Mouse (Mus musculus) hindbrain, embryonic 11.5 days (tissue): ENCODE results near the gene Gm49322. TPM values are rescaled to one million over a fixed set of nuclear protein-coding genes. Genes with fewer than 3 reads are reported as not detected.
A peak's percentile ranks its signal among the peaks of the same experiment; 100 is the strongest.
"Not testable (repeated sequence)": the region's sequence is repeated elsewhere in the genome, so short reads cannot be mapped to it uniquely, and the experiment has no call there.

Experiments used
- ATAC-seq: fragments of 200-750 bp; cut with Nextera tagmentation; 2 replicates; pipeline ENCODE4 v1.8.0; 2017; ENCODE audit warnings: mild to moderate bottlenecking, moderate TSS enrichment, moderate library complexity; ENCODE audit not compliant: low FRiP score
- DNase-seq: peaks from one replicate; pipeline ENCODE4 v3.0.0-alpha.2; 2015; ENCODE audit warnings: low spot score
- H3K27ac ChIP-seq: fragments of 300-500 bp; sonication (generic); 2 replicates; pipeline ENCODE4 v1.5.1; 2014; ENCODE audit warnings: mild to moderate bottlenecking, low read depth, low read length
- H3K27me3 ChIP-seq: fragments of 300-500 bp; sonication (generic); 2 replicates; pipeline ENCODE4 v1.6.1; 2014; ENCODE audit warnings: mild to moderate bottlenecking, low read length, moderate library complexity, mixed read lengths; ENCODE audit not compliant: control insufficient read depth, insufficient read depth
- H3K36me3 ChIP-seq: fragments of 300-500 bp; sonication (generic); 2 replicates; pipeline ENCODE4 v1.6.1; 2014; ENCODE audit warnings: mild to moderate bottlenecking, low read length, moderate library complexity, mixed read lengths; ENCODE audit not compliant: control insufficient read depth, insufficient read depth
- H3K4me1 ChIP-seq: fragments of 300-500 bp; sonication (generic); replicated peaks from 2 replicates; pipeline ENCODE4 v1.6.1; 2014; ENCODE audit warnings: low read length, mixed read lengths; ENCODE audit not compliant: control insufficient read depth, insufficient read depth
- H3K4me2 ChIP-seq: fragments of 300-500 bp; sonication (generic); replicated peaks from 2 replicates; pipeline ENCODE4 v1.6.1; 2014; ENCODE audit warnings: mild to moderate bottlenecking, low read depth, low read length
- H3K4me3 ChIP-seq: fragments of 300-500 bp; sonication (generic); 2 replicates; pipeline ENCODE4 v1.5.1; 2014; ENCODE audit warnings: low read depth, low read length
- H3K9ac ChIP-seq: fragments of 300-500 bp; sonication (generic); 2 replicates; pipeline ENCODE4 v1.6.1; 2014; ENCODE audit warnings: low read depth, low read length
- H3K9me3 ChIP-seq: fragments of 300-500 bp; sonication (generic); 2 replicates; pipeline ENCODE4 v1.6.1; 2016; ENCODE audit warnings: low read length; ENCODE audit not compliant: control insufficient read depth
- WGBS: fragments of 180-500 bp; shearing (Covaris S2); extraction: QIAGEN DNeasy Blood & Tissue Kit; methylation state at CpG from one replicate; pipeline ENCODE4 v1.1.7; 2014; 5-methylcytosine and 5-hydroxymethylcytosine counted together
- polyA plus RNA-seq: library from polyadenylated mRNA; unstranded; fragments of >200 nt; fragmentation: Nextera tagmentation; extraction: Ambion mirVana; gene quantifications from 2 replicates; pipeline ENCODE4 v1.2.1, GENCODE M21; 2014

The Gm49322 gene
- 1.5 and 1.7 TPM in 2 replicates for polyA plus RNA-seq

DNA sequence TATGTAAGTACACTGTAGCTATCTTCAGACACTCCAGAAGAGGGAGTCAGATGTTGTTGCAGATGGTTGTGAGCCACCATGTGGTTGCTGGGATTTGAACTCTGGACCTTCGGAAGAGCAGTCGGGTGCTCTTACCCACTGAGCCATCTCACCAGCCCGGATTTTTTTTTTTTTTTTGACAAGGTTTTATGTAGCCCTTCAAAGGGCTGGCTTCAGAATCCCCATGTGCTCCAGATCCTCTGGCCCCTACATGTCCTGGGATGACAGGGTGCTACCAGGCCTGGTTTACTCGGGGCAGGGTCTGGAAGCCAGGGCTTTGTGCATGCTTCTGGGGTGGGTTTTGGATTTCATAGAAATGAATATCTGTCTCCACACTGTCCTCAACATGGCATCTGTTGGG lies at the start of gene Gm49322:
Gene Gm49322, plus strand, starts transcription at position 301 of the 400 bp plus-strand sequence.
- H3K9me3 ChIP-seq, H3K9ac ChIP-seq, H3K4me1 ChIP-seq, H3K4me3 ChIP-seq, DNase-seq, ATAC-seq, H3K4me2 ChIP-seq, H3K27ac ChIP-seq, H3K27me3 ChIP-seq: not testable (repeated sequence)
- WGBS = 82% methylated on average over 4 of the region's 4 CpGs
- H3K36me3 ChIP-seq = peaks cover 15% of the 10 kb centered on the region

DNA sequence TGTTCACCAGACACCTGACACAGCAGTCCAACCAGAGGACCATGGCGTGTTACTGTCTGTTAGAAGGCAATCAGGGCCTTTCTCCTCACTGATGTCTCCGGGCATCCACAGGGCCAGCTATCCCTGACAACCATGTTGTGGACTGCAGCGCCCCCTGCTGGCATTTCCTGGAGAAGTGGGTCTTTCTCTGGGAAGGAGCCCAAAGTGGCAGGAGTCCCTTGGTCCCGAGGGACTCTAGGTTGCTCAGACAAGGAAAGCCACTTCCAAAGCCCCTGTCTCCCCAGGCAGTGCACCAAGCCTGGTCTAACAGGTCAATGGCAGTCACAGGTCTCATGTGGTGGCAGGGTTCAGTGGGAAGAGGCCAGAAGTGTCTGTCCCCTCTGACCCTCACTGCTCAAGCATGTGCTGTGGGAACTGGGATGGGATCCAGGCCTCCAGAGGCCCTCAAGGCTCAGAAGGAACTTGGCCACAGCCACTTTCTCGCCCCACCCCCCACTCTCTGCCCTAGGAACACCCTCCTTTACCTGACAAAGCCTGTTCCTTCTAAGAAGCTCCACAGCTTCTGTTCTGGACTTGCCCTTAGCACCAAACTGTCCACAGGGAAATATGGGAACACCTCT lies 48.4 kb upstream of the Gm49322 start:
- no peak overlapping the region for H3K9ac ChIP-seq
- H3K36me3 ChIP-seq = no peaks in the 10 kb centered on the region
- H3K27ac ChIP-seq = no peak overlapping the region
- H3K9me3 ChIP-seq = no peaks in the 10 kb centered on the region
- H3K4me2 ChIP-seq = no peak overlapping the region
- WGBS = 43% methylated on average over 5 of the region's 5 CpGs
- H3K4me1 ChIP-seq = peaks cover 6% of the 10 kb centered on the region
- DNase-seq (peak; percentile 87), ATAC-seq (no peak)
- no peaks in the 10 kb centered on the region for H3K27me3 ChIP-seq
- H3K4me3 ChIP-seq = no peak overlapping the region

DNA sequence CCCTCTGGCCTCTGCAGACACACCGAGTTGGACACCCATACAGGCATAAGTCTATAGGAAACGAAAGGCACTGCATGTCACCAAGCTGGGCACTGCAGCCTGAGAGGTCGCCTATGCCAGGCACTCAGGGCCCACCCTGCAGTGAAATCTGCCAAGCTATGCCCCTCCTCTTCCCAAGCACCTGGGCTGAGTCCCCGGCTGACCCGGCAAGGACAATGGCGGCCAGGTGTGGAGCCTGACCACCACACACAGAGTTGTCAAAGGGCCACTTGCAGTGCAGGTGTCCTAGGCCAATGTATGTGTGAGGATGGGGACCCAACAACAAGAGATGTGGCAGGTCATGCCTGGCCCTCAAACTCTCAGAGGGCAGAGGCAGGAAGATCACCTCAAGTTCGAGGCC lies 46.4 kb upstream of the Gm49322 start:
- no peak overlapping the region for H3K4me2 ChIP-seq
- no peak overlapping the region for H3K9ac ChIP-seq
- no peaks in the 10 kb centered on the region for H3K9me3 ChIP-seq
- ATAC-seq = no peak
- no peaks in the 10 kb centered on the region for H3K27me3 ChIP-seq
- 91% methylated on average over 7 of the region's 7 CpGs for WGBS
- no peak overlapping the region for H3K4me3 ChIP-seq
- no peaks in the 10 kb centered on the region for H3K36me3 ChIP-seq
- H3K27ac ChIP-seq = no peak overlapping the region
- no peak for DNase-seq
- peaks cover 6% of the 10 kb centered on the region for H3K4me1 ChIP-seq

DNA sequence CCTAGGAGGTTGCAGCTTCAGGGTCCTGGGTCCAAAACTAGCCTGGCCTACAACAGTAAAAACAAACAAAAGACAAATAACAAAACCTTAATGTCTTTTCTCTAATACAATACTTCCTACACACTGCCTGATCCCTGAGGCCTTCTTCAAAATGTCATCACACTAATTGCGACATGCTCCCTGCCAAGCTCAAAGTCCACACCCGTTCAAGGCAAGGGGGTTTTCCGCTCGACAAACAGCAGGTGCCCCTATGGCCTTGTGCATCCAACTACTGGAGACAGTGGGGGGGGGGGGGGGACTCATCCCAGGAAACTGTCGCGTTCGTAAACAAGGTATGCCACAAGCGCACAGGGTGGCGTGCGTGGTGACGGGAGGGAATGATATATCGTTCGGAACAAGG lies 45.2 kb upstream of the Gm49322 start:
- Histone ChIP-seq H3K27me3 (no peaks in the 10 kb centered on the region), H3K36me3 (no peaks in the 10 kb centered on the region), H3K9me3 (no peaks in the 10 kb centered on the region), H3K4me1 (peaks cover 6% of the 10 kb centered on the region), H3K27ac (no peak overlapping the region), H3K9ac (peak overlapping the region; percentile 93), H3K4me3 (peak overlapping the region; percentile 98), H3K4me2 (peak overlapping the region; percentile 93)
- DNase-seq (no peak), ATAC-seq (no peak)
- WGBS = 2% methylated on average over 13 of the region's 13 CpGs

DNA sequence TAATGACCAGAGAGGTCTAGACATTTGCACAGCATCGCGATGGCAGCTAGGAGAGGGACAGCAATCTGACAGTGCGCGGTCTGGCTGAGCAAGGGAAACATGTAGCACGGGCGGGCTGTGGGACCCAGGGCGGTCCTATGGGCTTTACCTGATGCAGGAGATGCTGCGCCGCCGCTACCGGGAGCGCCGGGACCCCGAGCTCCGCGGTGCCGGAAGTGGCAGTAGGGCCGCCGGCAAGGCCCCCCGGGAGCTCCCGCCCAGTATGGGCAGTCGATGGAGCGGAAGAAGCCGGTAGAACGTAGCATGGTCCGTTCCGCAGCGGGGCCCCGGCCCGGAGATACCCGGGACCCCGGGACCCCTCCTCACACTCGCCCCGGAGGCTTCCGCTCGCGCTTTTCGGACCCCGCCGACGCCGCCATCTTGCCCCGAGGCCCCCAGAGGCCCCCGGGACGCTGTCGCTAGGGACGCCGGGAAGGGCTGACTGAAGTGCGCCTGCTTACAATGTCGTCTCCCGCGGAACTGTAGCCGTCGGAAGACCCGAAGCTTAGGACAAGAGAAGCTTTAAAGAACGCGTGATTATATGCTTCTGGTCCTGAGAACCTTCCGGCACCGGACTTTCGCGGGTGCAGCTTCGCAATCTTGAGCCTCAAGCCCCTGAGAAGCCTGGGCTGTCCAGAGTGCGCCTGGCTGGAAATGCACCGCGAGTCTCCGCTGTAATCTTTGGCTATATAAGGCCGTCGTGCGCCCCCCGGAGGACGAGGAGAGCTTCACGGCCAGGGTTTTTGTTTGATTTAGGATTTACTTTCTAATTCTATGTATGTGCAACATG lies 44.5 kb upstream of the Gm49322 start, which contains the start of gene Rexo1:
Gene Rexo1, minus strand, starts transcription at position 445 of the 829 bp plus-strand sequence.
- H3K27ac ChIP-seq = peak within 1 kb of the TSS; percentile 85
- WGBS = 0% methylated on average over 64 of the region's 72 CpGs
- ATAC-seq (peak; percentile 81), DNase-seq (peak; percentile 96)
- no peaks in the 10 kb centered on the region for H3K36me3 ChIP-seq
- H3K9ac ChIP-seq = peak within 1 kb of the TSS; percentile 93
- peak within 1 kb of the TSS; percentile 93 for H3K4me2 ChIP-seq
- H3K27me3 ChIP-seq = no peaks in the 10 kb centered on the region
- H3K4me1 ChIP-seq = peaks cover 6% of the 10 kb centered on the region
- H3K9me3 ChIP-seq = no peaks in the 10 kb centered on the region
- H3K4me3 ChIP-seq = peak within 1 kb of the TSS; percentile 98

DNA sequence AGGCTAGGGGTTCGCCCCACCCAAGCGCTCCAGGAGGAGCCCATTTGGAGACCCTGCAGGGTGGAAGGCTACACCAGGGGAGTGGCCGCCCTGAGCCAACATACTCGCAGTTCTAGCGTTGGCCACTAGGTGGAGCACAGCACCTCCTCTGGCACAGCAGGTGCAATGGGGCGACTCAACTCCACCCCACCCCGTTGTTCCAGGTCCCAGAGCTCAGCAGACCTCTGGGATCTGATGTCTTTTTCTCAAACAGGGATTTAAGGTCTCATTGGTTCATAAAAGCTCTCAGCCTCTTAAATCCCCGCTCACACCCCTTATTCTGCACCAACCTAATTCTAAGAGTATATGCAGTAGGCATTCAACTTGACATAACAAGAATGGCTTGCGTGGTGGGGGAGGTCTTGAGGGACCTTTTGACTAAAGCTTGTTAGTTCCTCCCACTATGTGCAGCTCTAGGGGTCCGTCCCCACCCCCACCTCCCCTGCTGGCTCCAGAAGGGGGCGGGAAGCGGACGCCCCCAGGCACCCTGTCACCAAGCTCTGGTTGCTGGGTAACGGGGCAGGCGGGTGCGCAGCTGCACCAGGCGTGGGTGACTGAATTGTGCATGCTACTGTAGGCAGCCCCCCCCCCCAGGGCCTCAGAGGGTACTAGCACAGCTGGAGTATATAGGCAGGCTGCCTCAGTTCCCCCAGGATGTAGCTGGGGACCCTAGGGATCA lies 39.3 kb upstream of the Gm49322 start:
- no peaks in the 10 kb centered on the region for H3K9me3 ChIP-seq
- H3K4me1 ChIP-seq = peaks cover 10% of the 10 kb centered on the region
- H3K27me3 ChIP-seq = no peaks in the 10 kb centered on the region
- peak overlapping the region; percentile 34 for H3K27ac ChIP-seq
- ATAC-seq (peak; percentile 68), DNase-seq (peak; percentile 92)
- H3K4me2 ChIP-seq = peak overlapping the region; percentile 18; the same call in 1 of the 2 replicates
- no peaks in the 10 kb centered on the region for H3K36me3 ChIP-seq
- H3K4me3 ChIP-seq = no peak overlapping the region
- H3K9ac ChIP-seq = no peak overlapping the region
- 13% methylated on average over 17 of the region's 17 CpGs for WGBS

DNA sequence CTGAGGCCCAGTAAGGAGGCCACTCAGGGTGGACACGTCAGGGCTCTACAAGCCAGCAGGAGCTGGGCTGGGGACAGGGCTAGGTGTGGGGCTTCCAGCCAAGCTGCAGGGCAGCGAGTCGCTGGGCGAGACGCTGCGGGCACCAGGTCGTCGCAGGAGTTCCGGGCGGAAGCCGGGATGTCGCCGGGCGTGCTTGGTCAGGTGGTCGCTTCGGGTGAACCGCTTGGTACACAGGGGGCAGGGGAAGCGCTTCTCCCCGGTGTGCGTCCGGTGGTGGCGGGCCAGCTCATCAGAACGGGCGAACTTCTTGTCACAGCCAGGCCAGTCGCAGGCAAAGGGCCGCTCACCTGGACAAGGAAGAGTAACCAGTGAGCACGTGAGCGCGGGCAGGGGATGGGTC lies 36.9 kb upstream of the Gm49322 start:
- H3K9ac ChIP-seq = no peak overlapping the region
- H3K36me3 ChIP-seq = no peaks in the 10 kb centered on the region
- no peaks in the 10 kb centered on the region for H3K27me3 ChIP-seq
- no peak for ATAC-seq
- DNase-seq = no peak
- no peak overlapping the region for H3K4me2 ChIP-seq
- H3K9me3 ChIP-seq = no peaks in the 10 kb centered on the region
- peaks cover 16% of the 10 kb centered on the region for H3K4me1 ChIP-seq
- no peak overlapping the region for H3K27ac ChIP-seq
- WGBS = 93% methylated on average over 29 of the region's 29 CpGs
- no peak overlapping the region for H3K4me3 ChIP-seq

DNA sequence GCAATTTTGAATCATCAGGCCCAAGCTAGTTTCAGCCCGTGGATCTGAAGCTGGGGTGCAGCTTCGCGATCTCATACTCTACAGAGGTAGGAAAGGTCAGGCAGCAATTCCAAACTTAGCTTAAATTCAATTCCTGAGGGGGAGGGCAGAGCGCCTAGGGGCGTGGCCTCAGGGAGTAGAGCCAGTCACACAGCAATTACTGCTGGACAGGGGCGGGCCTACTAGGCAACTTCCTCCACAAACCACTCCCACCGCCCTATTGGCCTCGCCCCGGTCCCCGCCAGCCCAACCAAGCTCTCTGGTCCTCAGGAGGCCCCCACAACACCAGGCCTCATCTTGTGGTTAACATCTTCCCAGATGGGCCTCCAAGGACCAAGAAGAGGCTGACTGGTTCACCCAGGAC lies 36.2 kb upstream of the Gm49322 start:
- WGBS = 34% methylated on average over 10 of the region's 10 CpGs
- no peak overlapping the region for H3K4me2 ChIP-seq
- H3K4me3 ChIP-seq = no peak overlapping the region
- no peaks in the 10 kb centered on the region for H3K27me3 ChIP-seq
- peaks cover 16% of the 10 kb centered on the region for H3K4me1 ChIP-seq
- no peak for ATAC-seq
- H3K9me3 ChIP-seq = no peaks in the 10 kb centered on the region
- H3K9ac ChIP-seq = no peak overlapping the region
- H3K27ac ChIP-seq = no peak overlapping the region
- no peaks in the 10 kb centered on the region for H3K36me3 ChIP-seq
- no peak for DNase-seq
